Mouse (Mus musculus) stomach, embryonic 14.5 days (tissue): Measurements from ENCODE around the gene Smu1. TPM values are rescaled to one million over a fixed set of nuclear protein-coding genes. Genes with fewer than 3 reads are reported as not detected.

Source experiments
- ATAC-seq: fragments of 200-750 bp; cut with Nextera tagmentation; 2 replicates; pipeline ENCODE4 v1.8.0; 2017; ENCODE audit warnings: low read depth, moderate TSS enrichment; ENCODE audit not compliant: insufficient number of reproducible peaks, insufficient read depth, low FRiP score
- H3K27ac ChIP-seq: fragments of 300-500 bp; sonication (generic); 2 replicates; pipeline ENCODE4 v1.5.1; 2014; ENCODE audit warnings: mild to moderate bottlenecking, low read length, moderate library complexity, mixed read lengths
- H3K27me3 ChIP-seq: fragments of 300-500 bp; sonication (generic); 2 replicates; pipeline ENCODE4 v1.6.1; 2014; ENCODE audit warnings: low read length, control low read depth, mixed read lengths; ENCODE audit not compliant: control insufficient read depth, insufficient read depth
- H3K36me3 ChIP-seq: fragments of 300-500 bp; sonication (generic); 2 replicates; pipeline ENCODE4 v1.6.1; 2014; ENCODE audit warnings: mild to moderate bottlenecking, control low read depth, low read length, moderate library complexity, mixed read lengths; ENCODE audit not compliant: control insufficient read depth, insufficient read depth
- H3K4me1 ChIP-seq: fragments of 300-500 bp; sonication (generic); 2 replicates; pipeline ENCODE4 v1.6.1; 2014; ENCODE audit warnings: low read length, control low read depth, mixed read lengths; ENCODE audit not compliant: control insufficient read depth, insufficient read depth
- H3K4me2 ChIP-seq: fragments of 300-500 bp; sonication (generic); replicated peaks from 2 replicates; pipeline ENCODE4 v1.6.1; 2014; ENCODE audit warnings: low read depth, low read length, control low read depth
- H3K4me3 ChIP-seq: fragments of 300-500 bp; sonication (generic); 2 replicates; pipeline ENCODE4 v1.5.1; 2014; ENCODE audit warnings: low read depth, low read length, control low read depth
- H3K9ac ChIP-seq: fragments of 300-500 bp; sonication (generic); replicated peaks from 2 replicates; pipeline ENCODE4 v1.6.1; 2014; ENCODE audit warnings: low read depth, mild to moderate bottlenecking, control low read depth, low read length, moderate library complexity, mixed read lengths
- H3K9me3 ChIP-seq: fragments of 300-500 bp; sonication (generic); 2 replicates; pipeline ENCODE4 v1.6.1; 2016; ENCODE audit warnings: low read depth, low read length, control low read depth; ENCODE audit not compliant: control insufficient read depth
- WGBS: fragments of 180-500 bp; shearing (Covaris S2); extraction: QIAGEN DNeasy Blood & Tissue Kit; methylation state at CpG from one replicate; pipeline ENCODE4 v1.1.7; 2014; 5-methylcytosine and 5-hydroxymethylcytosine counted together
- polyA plus RNA-seq: library from polyadenylated mRNA; unstranded; fragments of >200 nt; fragmentation: Nextera tagmentation; extraction: Ambion mirVana; gene quantifications from 2 replicates; pipeline ENCODE4 v1.2.1, GENCODE M21; 2014

The Smu1 gene
- polyA plus RNA-seq, 1 experiment from 2014 or later: 146 TPM

GRCm38 (mm10) chr4:40778656-40779055 lies 20.9 kb upstream of the Smu1 start:
- no peak overlapping the region for H3K4me2 ChIP-seq
- no peak for ATAC-seq
- no peaks in the 10 kb centered on the region for H3K27me3 ChIP-seq
- H3K9ac ChIP-seq: no peak overlapping the region
- no peak overlapping the region for H3K4me3 ChIP-seq
- WGBS: 80% methylated on average over 6 of the region's 6 CpGs
- no peaks in the 10 kb centered on the region for H3K36me3 ChIP-seq
- no peaks in the 10 kb centered on the region for H3K9me3 ChIP-seq
- no peak overlapping the region for H3K27ac ChIP-seq
- H3K4me1 ChIP-seq: peaks cover 8% of the 10 kb centered on the region; the same call in 1 of the 2 replicates

- Histone ChIP-seq H3K9ac (no peak overlapping the region), H3K27me3 (no peaks in the 10 kb centered on the region), H3K27ac (no peak overlapping the region), H3K4me2 (no peak overlapping the region), H3K4me1 (peaks cover 12% of the 10 kb centered on the region; the same call in 1 of the 2 replicates), H3K36me3 (no peaks in the 10 kb centered on the region), H3K9me3 (no peaks in the 10 kb centered on the region), H3K4me3 (no peak overlapping the region)
- no peak for ATAC-seq
- 39% methylated on average over 2 of the region's 2 CpGs for WGBS
Measured at GRCm38 (mm10) chr4:40777116-40777515, 19.4 kb upstream of the Smu1 start.

- no peak overlapping the region for H3K9ac ChIP-seq
- H3K27me3 ChIP-seq: no peaks in the 10 kb centered on the region
- peaks cover 12% of the 10 kb centered on the region; the same call in 1 of the 2 replicates for H3K4me1 ChIP-seq
- no peak overlapping the region for H3K27ac ChIP-seq
- no peaks in the 10 kb centered on the region for H3K36me3 ChIP-seq
- no peaks in the 10 kb centered on the region for H3K9me3 ChIP-seq
- ATAC-seq: no peak
- H3K4me2 ChIP-seq: no peak overlapping the region
- 70% methylated on average over 4 of the region's 4 CpGs for WGBS
- H3K4me3 ChIP-seq: no peak overlapping the region
Measured at GRCm38 (mm10) chr4:40776416-40776815, 18.7 kb upstream of the Smu1 start.

- H3K4me1 ChIP-seq: peaks cover 12% of the 10 kb centered on the region; the same call in 1 of the 2 replicates
- peak overlapping the region; percentile 27 for H3K4me2 ChIP-seq
- H3K9ac ChIP-seq: no peak overlapping the region
Measured at GRCm38 (mm10) chr4:40774279-40775259, 16.8 kb upstream of the Smu1 start.

GRCm38 (mm10) chr4:40759876-40760275 lies 2.2 kb upstream of the Smu1 start:
- H3K9me3 ChIP-seq: no peaks in the 10 kb centered on the region
- H3K27me3 ChIP-seq: no peaks in the 10 kb centered on the region
- H3K4me1 ChIP-seq: no peaks in the 10 kb centered on the region
- H3K27ac ChIP-seq: no peak overlapping the region
- H3K9ac ChIP-seq: no peak overlapping the region
- WGBS: 42% methylated on average over 5 of the region's 5 CpGs
- peaks cover 4% of the 10 kb centered on the region; the same call in 1 of the 2 replicates for H3K36me3 ChIP-seq
- H3K4me2 ChIP-seq: no peak overlapping the region
- ATAC-seq: no peak
- H3K4me3 ChIP-seq: no peak overlapping the region

More at GRCm38 (mm10) chr4:40774279-40775259, 16.8 kb upstream of the Smu1 start:
- 16% methylated on average over 12 of the region's 12 CpGs for WGBS
- H3K27ac ChIP-seq: peak overlapping the region; percentile 79; the same call in 1 of the 2 replicates
- no peaks in the 10 kb centered on the region for H3K9me3 ChIP-seq
- no peaks in the 10 kb centered on the region for H3K27me3 ChIP-seq
- no peak overlapping the region for H3K4me3 ChIP-seq
- H3K36me3 ChIP-seq: no peaks in the 10 kb centered on the region
- ATAC-seq: peak; percentile 64

- peak overlapping the region; percentile 87 for H3K9ac ChIP-seq
- H3K9me3 ChIP-seq: no peaks in the 10 kb centered on the region
- H3K4me2 ChIP-seq: peak overlapping the region; percentile 77
- no peaks in the 10 kb centered on the region for H3K4me1 ChIP-seq
- under 1% methylated on average over 39 of the region's 39 CpGs for WGBS
- peak; percentile 77 for ATAC-seq
- peak overlapping the region; percentile 74; the same call in 1 of the 2 replicates for H3K27ac ChIP-seq
- H3K4me3 ChIP-seq: peak overlapping the region; percentile 85
- no peaks in the 10 kb centered on the region for H3K27me3 ChIP-seq
- peaks cover 29% of the 10 kb centered on the region for H3K36me3 ChIP-seq
Measured at GRCm38 (mm10) chr4:40757157-40757779, 455 bp downstream of the Smu1 start.

GRCm38 (mm10) chr4:40735351-40735750 lies 22.4 kb downstream of the Smu1 start:
- Histone ChIP-seq H3K4me2 (no peak overlapping the region), H3K4me1 (no peaks in the 10 kb centered on the region), H3K9me3 (no peaks in the 10 kb centered on the region), H3K36me3 (peaks cover 83% of the 10 kb centered on the region), H3K27ac (no peak overlapping the region), H3K27me3 (no peaks in the 10 kb centered on the region), H3K4me3 (no peak overlapping the region), H3K9ac (no peak overlapping the region)
- ATAC-seq: no peak
- WGBS: 54% methylated on average over 1 of the region's 1 CpGs

- no peak overlapping the region for H3K9ac ChIP-seq
- no peak overlapping the region for H3K4me2 ChIP-seq
- no peaks in the 10 kb centered on the region for H3K27me3 ChIP-seq
- ATAC-seq: no peak
- no peaks in the 10 kb centered on the region for H3K9me3 ChIP-seq
- H3K27ac ChIP-seq: no peak overlapping the region
- no peaks in the 10 kb centered on the region for H3K4me1 ChIP-seq
- H3K36me3 ChIP-seq: peaks cover 86% of the 10 kb centered on the region
- no peak overlapping the region for H3K4me3 ChIP-seq
Measured at GRCm38 (mm10) chr4:40731262-40731661, 26.5 kb downstream of the Smu1 start.
